Mouse (Mus musculus): ENCODE results near the gene Clcf1.

The Clcf1 gene

GRCm38 (mm10) chr19:4214071-4214770 lies at the start of gene Clcf1, which contains the start of gene AC109138.7:
TSS of gene Clcf1 (plus strand) at chr19:4214238.
TSS of gene AC109138.7 (plus strand) at chr19:4214357.
- peak; percentile 53 to 71 for DNase-seq (ENCODE audit: low spot score in 2 of 2)

GRCm38 (mm10) chr19:4164721-4165120 lies 49.3 kb upstream of the Clcf1 start:
- DNase-seq (ENCODE audit: low spot score in 2 of 2) = no peak

GRCm38 (mm10) chr19:4166678-4167476 lies 47.2 kb upstream of the Clcf1 start:
- DNase-seq (ENCODE audit: low spot score in 2 of 2) = no peak

DNA sequence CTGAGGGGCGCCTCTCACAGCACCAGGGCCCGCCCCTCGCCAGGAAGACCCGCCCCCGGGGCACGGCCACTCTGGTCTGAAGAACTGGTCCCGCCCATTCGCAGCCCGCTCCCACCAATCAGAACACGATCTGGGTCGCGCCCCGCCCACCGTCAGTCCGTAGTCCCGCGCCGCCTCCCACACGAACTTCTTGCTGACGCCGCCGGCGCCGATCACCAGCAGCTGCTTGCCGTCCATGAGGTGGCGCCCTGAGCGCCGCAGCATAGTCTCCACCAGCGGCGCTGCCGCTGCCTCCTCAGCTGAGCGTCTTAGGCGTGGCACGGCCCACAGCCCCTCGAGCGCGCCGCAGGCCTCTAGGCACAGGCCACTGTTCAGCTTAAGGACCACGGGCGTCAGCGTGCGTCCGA lies 44.7 kb upstream of the Clcf1 start:
- DNase-seq (ENCODE audit: low spot score in 2 of 2) = peak; percentile 99 to 100

- no peak for DNase-seq (ENCODE audit: low spot score in 2 of 2)
Observed at GRCm38 (mm10) chr19:4169810-4170209, 44.2 kb upstream of the Clcf1 start.

GRCm38 (mm10) chr19:4170723-4171392 lies 43.2 kb upstream of the Clcf1 start:
- DNase-seq (ENCODE audit: low spot score in 2 of 2) = no peak

DNA sequence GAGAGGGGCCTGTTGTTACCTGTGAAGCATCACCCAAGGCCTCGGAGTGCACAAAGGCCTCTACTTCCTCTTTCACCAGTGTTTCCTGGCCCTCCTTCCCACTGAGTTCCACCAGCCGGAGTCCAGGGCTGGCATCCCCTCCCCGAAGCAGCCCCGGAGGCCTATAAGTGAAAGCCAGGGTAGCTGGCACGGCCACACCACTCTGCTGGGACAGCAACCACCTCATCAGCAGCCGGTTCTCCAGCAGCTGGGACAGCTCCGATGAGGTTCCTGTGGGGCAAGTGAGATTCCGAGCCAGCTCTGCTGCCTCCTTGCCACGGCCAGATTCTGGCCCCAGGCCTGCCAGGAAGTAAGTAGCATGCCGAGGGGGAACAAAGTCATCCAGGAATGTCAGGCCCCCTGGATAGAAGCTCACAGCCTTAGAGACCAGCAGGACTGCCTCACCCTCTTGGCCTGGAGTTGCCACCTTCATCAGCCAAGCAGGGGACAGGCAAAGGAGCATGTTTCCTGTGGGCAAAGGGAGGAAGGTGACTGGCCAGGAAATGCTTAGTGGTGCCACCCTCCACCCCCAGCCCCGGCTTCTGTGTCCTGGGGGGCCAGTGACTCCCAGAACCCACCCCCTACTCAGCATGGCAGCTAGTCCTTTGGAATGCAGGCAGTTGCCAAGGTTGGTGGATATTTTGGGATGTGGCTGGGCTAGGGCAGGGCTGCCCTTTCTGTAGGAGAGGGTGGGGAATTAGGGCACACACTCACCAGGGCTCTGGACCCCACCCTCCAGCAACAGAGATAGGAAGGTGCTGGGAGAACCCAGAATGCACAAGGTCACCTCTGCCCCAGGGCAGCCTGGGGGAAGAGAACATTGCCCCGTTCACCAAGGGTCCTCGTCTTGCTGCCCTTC lies 42.4 kb upstream of the Clcf1 start:
- DNase-seq (ENCODE audit: low spot score in 2 of 2) = no peak

DNA sequence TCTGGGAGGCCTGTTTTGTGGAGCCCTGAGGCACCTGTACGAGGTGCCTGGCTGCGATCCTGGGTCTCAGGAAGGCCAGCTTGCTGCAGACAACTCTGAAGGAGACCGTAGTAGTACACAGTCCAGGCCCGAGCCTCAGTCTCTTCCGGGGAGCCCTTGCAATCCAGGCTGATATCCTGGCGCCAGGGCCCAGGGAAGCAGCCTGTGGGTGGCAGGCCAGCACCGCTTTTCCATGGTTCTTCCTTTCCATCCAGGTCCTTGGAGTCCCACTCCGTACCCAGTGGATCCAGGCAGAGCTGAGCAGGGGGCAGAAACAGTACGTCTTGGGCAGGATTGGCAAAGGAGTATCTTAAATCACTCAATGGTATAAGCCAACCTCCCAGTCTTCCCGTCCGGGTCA lies 41.1 kb upstream of the Clcf1 start:
- DNase-seq (ENCODE audit: low spot score in 2 of 2) = no peak

- no peak for DNase-seq (ENCODE audit: low spot score in 2 of 2)
Observed at GRCm38 (mm10) chr19:4175368-4175947, 38.6 kb upstream of the Clcf1 start, which contains the start of gene Carns1. TSS of gene Carns1 (minus strand) at chr19:4175479.

- no peak for DNase-seq (ENCODE audit: low spot score in 2 of 2)
Observed at GRCm38 (mm10) chr19:4180411-4180810, 33.6 kb upstream of the Clcf1 start.

DNA sequence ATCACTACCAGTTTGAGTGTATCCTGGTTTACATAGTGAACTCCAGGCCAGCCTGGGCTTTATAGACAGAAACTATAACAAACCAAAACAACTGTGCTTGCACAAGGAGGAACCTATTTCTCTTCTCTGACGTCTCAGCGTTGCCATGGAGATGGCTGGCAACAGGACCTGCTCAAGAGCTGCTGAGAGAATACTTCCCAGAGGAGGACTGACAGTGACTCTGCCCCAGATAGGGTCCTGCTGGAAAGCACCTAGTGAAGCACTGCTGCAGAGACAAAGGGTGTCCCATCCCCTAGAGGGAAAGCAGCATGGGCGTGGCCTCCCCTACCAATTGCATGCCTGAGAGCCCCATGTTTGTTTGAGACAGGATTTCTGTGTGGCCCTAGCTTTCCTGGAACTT lies 32.1 kb upstream of the Clcf1 start:
- no peak for DNase-seq (ENCODE audit: low spot score in 2 of 2)

GRCm38 (mm10) chr19:4183689-4184088 lies 30.3 kb upstream of the Clcf1 start:
- DNase-seq (ENCODE audit: low spot score in 2 of 2) = no peak

GRCm38 (mm10) chr19:4184976-4185975 lies 28.8 kb upstream of the Clcf1 start:
- no peak for DNase-seq (ENCODE audit: low spot score in 2 of 2)

DNA sequence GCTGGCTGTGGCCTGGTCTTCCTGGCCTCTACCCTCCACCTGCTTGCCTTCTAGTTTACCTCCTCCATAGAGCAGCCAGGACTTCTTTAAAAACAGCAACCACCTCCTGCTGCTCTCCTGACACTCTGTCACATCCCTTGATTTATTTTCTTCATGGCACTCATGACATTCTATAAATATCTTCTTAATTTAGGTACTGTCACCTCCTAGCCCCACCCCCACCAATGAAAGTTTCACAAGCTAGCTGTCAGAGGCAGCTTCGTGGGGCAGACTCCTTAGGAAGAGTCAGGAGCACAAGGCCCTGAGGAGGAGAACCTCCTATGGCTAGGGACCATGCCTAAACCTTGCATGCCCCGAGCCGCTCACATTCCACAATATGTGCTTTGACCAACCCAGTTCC lies 26.7 kb upstream of the Clcf1 start:
- DNase-seq (ENCODE audit: low spot score in 2 of 2) = no peak

DNA sequence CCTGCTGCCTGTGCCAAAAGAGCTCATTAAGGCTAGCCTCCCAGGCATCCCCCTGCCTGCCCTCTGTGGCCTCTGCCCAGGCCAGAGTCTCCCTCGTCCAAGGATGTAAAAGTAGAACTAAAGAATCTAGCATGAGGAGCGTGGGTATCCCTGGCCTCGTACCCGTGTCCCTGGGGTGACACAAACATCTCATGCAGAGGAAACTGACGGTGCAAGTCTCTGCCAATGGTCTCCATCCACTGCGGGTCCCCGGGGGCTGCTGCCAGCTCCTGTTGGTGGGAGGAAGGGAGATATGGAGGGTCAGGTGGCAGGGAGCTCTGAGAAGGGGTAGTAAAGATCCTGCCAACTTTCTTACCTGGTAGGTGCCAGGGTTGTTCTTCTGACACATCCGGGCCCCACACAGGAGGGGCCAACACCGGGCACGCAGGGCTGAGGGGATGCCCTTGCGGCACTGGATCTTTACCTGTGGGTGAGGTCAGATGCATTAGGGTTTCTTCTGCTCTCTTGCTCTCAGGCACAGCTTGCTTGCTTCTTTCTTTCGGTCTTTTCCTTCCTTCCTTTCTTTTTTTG lies 24.9 kb upstream of the Clcf1 start:
- no peak for DNase-seq (ENCODE audit: low spot score in 2 of 2)

DNA sequence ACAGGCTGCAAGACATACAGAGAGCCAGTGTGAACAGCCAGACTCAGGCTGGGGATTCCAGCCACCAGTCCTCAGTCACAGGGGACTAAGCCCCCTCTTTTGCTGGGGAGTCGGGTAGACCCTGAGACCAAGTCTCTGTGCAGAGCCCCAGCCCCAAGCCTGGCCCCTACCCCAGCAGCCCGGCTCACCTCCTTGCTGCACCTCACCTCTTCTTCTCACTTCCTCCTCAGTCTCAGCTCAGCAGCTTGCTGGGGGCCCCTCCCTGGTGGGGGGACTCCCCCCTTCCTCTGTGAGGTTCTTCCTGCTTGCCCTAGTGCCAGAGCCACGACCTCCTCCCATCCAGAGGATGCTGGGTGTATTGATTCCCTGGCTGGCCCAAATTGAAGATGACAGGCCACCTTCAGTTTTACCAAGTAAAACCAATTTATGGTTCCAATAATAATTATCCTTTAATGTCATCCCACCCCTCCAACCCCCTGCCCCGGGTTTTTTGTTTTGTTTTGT lies 23.2 kb upstream of the Clcf1 start, which contains the start of gene Tbc1d10c:
Gene Tbc1d10c (minus strand): TSS at position 454 of the 504 bp plus-strand sequence.
- DNase-seq (ENCODE audit: low spot score in 2 of 2) = no peak

DNA sequence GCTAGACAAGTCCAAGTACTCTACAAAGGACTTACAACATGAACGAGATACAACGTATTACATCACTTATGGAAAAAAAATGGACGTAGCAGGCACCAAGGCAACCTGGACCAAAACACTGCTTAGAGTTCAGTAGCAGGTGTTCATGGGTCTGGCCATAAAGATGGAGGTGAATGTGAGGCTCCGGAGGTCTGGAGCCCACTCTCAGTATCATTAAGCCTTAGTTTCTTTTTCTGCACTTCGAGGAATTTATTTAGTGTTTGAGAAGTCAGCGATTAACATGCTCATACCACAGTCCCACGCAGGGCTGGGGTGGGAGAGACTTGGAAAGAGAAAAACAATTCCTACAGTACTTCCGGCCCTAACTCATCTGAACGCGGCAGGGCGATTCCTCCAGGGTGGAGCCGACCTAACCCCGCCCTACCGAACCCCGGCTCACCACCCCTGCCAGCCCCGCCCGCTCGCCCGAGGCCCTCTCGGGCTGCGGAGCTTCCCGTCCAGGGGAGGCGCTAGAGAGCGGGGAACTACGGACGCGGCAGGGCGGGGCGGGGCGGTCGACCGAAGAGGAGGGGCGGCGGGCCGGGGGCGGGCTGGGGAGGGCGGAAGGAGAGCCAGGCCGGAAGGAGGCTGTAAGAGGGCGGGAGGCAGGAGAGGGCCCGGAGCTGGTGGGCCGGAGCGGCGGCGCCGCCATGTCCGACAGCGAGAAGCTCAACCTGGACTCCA lies 22.3 kb upstream of the Clcf1 start, which contains the start of gene Ppp1ca:
Gene Ppp1ca (plus strand): TSS at position 538 of the 723 bp plus-strand sequence.
- DNase-seq (ENCODE audit: low spot score in 2 of 2) = peak; percentile 95 to 98

- no peak for DNase-seq (ENCODE audit: low spot score in 2 of 2)
Observed at GRCm38 (mm10) chr19:4192251-4192985, 21.6 kb upstream of the Clcf1 start.
